Mouse (Mus musculus): ENCODE measurements around the gene Adgrg4. TPM values are rescaled to one million over a fixed set of nuclear protein-coding genes. Genes with fewer than 3 reads are reported as not detected.
A peak's percentile ranks its signal among the peaks of the same experiment; 100 is the strongest.

Gene Adgrg4
- polyA plus RNA-seq (2015; fragmentation: Nextera tagmentation; extraction: Ambion mirVana): 1.3 and 2.2 TPM in 2 replicates

DNA sequence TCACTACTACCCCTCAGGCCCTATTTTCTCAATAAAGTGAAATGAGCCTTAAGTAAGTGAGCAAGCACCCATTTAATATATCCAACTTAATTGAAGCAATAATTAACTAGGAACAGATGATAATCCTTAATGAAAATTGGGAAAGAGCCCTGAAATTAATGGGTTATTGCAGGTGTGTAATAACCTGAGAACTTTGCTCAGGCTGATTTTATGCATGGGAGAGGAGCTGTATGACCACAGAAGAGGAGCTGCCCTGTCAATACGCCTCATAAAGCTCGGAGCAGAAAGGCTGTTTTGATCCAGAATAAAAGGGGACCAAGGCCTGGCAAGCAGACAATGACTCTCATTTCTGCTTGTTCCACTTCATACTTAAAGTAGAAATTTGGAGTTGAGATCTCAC, at the start of gene Adgrg4:
Adgrg4 (plus strand) TSS at position 301 of the 400 bp plus-strand sequence.
- no peak within 1 kb of the TSS for H3K9ac ChIP-seq (ENCODE audit: low read depth, low read length)
- no peak within 1 kb of the TSS for H3K27ac ChIP-seq (ENCODE audit: low read depth, low read length)
- no peaks in the 10 kb centered on the region for H3K36me3 ChIP-seq (ENCODE audit: control insufficient read depth, insufficient read depth)
- WGBS: 84% methylated on average over 2 of the region's 2 CpGs
- H3K4me2 ChIP-seq (replicated peaks; ENCODE audit: low read depth): no peak within 1 kb of the TSS
- no peaks in the 10 kb centered on the region for H3K9me3 ChIP-seq (ENCODE audit: control insufficient read depth)
- H3K27me3 ChIP-seq (replicated peaks; ENCODE audit: control insufficient read depth, insufficient read depth, low read length): no peaks in the 10 kb centered on the region
- no peak within 1 kb of the TSS for H3K4me3 ChIP-seq (ENCODE audit: low read depth, low read length)
- TF ChIP-seq CTCF (IDR thresholded peaks at IDR 0.05; ENCODE audit: low read depth): no peak
- no peaks in the 10 kb centered on the region for H3K4me1 ChIP-seq (replicated peaks; ENCODE audit: control insufficient read depth, insufficient read depth, low read length)
- no peak for ATAC-seq

DNA sequence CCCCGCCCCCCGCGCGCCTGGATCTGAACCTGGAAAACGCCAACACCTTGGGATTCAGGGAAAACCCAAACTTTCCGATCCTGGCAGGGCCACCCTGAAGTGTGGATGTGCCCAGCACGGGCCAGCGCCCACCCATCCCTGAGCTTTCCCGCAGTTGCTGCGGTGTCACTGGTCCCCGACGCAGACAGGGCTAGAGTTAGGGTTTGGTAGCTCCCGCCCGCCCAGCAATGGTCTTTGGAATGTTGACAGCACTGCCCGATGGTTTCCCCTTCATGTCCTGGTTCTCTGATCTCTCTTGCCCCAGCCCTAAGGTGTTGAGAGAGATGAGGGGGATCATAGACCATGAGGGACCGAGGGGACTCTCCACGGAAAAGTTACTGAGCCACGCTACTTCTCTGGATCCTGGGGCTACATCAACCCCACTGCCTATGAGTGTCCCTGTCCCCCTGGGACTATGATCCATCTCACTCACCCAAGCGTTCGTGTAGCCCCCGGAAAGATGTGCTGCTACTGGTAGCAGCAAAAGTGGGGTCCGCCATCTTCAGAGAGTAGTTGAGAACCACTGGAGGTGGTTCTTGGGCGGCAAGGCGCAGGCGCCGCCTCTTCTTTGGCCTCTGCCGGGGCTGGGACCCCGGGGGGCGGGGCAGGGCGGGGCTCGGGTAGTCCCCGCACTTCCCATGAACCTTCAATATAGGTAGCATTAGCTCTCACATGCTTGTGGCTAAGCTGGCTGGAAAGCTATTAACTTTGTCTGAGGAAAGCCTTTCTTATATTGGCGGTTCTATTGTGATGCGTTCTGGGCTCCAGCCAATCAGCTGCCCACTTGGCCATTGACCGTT, 48.0 kb upstream of the Adgrg4 start, which contains the start of gene Map7d3:
Map7d3 (minus strand) TSS at position 562 of the 839 bp plus-strand sequence.
- 19% methylated on average over 35 of the region's 35 CpGs for WGBS
- Histone ChIP-seq H3K9ac (ENCODE audit: low read depth, low read length) (0 out of 2 replicates have a peak within 1 kb of the TSS, but pooled peaks have one; percentile 26), H3K27me3 (replicated peaks; ENCODE audit: control insufficient read depth, insufficient read depth, low read length) (no peaks in the 10 kb centered on the region), H3K4me3 (ENCODE audit: low read depth, low read length) (peak within 1 kb of the TSS; percentile 38), H3K36me3 (ENCODE audit: control insufficient read depth, insufficient read depth) (no peaks in the 10 kb centered on the region), H3K4me1 (replicated peaks; ENCODE audit: control insufficient read depth, insufficient read depth, low read length) (no peaks in the 10 kb centered on the region), H3K4me2 (replicated peaks; ENCODE audit: low read depth) (peak within 1 kb of the TSS; percentile 64), H3K9me3 (ENCODE audit: control insufficient read depth) (no peaks in the 10 kb centered on the region), H3K27ac (ENCODE audit: low read depth, low read length) (no peak within 1 kb of the TSS)
- no peak for ATAC-seq
- no peak for TF ChIP-seq CTCF (IDR thresholded peaks at IDR 0.05; ENCODE audit: low read depth)

DNA sequence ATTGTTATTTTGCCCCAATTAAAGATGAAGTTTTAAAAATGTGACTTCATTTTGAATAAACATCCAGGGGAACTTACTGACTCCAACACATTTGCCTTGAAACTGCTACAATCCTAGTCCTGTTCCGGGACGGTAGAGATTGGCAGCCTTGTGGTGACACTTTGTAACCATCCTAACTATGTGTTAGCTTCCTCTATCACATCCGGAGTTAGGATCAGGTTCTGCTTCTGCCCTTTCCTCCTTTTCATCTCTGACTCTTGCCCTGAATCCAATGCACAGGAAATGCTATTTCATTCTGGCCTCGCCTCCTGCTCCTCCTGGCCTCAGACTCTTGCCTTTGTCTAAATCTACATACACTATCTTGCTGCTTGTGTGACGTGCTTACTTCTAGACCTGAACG, 42.5 kb upstream of the Adgrg4 start:
- Histone ChIP-seq H3K9ac (ENCODE audit: low read depth, low read length) (no peak overlapping the region), H3K4me3 (ENCODE audit: low read depth, low read length) (no peak overlapping the region), H3K4me1 (replicated peaks; ENCODE audit: control insufficient read depth, insufficient read depth, low read length) (no peaks in the 10 kb centered on the region), H3K27ac (ENCODE audit: low read depth, low read length) (no peak overlapping the region), H3K9me3 (ENCODE audit: control insufficient read depth) (no peaks in the 10 kb centered on the region), H3K4me2 (replicated peaks; ENCODE audit: low read depth) (no peak overlapping the region), H3K36me3 (ENCODE audit: control insufficient read depth, insufficient read depth) (no peaks in the 10 kb centered on the region), H3K27me3 (replicated peaks; ENCODE audit: control insufficient read depth, insufficient read depth, low read length) (no peaks in the 10 kb centered on the region)
- TF ChIP-seq CTCF (IDR thresholded peaks at IDR 0.05; ENCODE audit: low read depth): no peak
- no peak for ATAC-seq
- 73% methylated on average over 6 of the region's 6 CpGs for WGBS

DNA sequence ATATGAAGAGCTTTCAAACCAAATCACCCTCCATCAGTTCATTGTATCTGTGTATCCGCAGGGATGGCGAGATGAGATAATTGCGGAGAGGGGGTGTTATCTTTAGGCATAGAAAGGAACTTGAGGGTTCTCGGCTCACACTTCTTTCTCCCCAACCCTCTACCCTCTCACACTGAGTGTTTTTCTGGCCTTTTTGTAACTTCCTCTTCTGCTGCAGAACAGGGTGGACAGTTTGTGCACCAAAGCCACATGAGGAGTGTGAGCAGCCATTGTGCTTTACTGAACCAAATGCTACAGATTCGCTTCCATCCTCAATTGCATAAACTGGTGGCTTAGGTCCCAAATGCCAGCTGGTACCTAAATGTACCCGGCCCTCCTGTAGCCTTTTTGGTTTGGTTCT, 34.1 kb upstream of the Adgrg4 start:
- WGBS: 87% methylated on average over 6 of the region's 6 CpGs
- ATAC-seq: no peak
- no peak overlapping the region for H3K4me2 ChIP-seq (replicated peaks; ENCODE audit: low read depth)

DNA sequence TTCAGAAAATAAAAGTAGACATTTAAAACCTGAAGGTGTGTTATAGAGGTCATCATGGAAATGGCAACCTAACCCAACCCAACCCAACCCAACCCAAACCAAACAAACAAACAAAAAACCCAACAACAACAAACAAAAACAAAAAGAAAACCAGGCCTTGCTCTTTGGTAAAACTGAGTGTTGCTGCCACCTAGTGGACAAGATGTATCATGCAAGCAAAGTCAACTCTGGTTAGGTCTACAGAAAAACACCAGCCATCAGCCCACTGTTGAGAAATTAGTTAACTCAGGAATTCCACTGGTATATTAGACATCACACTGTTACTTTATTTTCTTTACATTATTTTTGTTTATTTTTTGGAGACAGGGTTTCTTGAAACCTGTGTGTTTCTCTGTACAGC, 30.6 kb upstream of the Adgrg4 start:
- Histone ChIP-seq H3K27me3 (replicated peaks; ENCODE audit: control insufficient read depth, insufficient read depth, low read length) (no peaks in the 10 kb centered on the region), H3K9me3 (ENCODE audit: control insufficient read depth) (no peaks in the 10 kb centered on the region), H3K27ac (ENCODE audit: low read depth, low read length) (no peak overlapping the region), H3K36me3 (ENCODE audit: control insufficient read depth, insufficient read depth) (no peaks in the 10 kb centered on the region), H3K9ac (ENCODE audit: low read depth, low read length) (no peak overlapping the region), H3K4me2 (replicated peaks; ENCODE audit: low read depth) (no peak overlapping the region), H3K4me3 (ENCODE audit: low read depth, low read length) (no peak overlapping the region), H3K4me1 (replicated peaks; ENCODE audit: control insufficient read depth, insufficient read depth, low read length) (no peaks in the 10 kb centered on the region)
- TF ChIP-seq CTCF (IDR thresholded peaks at IDR 0.05; ENCODE audit: low read depth): peak; percentile 73
- ATAC-seq: no peak

More for the DNA sequence above, 34.1 kb upstream of the Adgrg4 start:
- Histone ChIP-seq H3K9ac (ENCODE audit: low read depth, low read length) (no peak overlapping the region), H3K27ac (ENCODE audit: low read depth, low read length) (no peak overlapping the region), H3K4me3 (ENCODE audit: low read depth, low read length) (no peak overlapping the region), H3K9me3 (ENCODE audit: control insufficient read depth) (no peaks in the 10 kb centered on the region), H3K36me3 (ENCODE audit: control insufficient read depth, insufficient read depth) (no peaks in the 10 kb centered on the region), H3K4me1 (replicated peaks; ENCODE audit: control insufficient read depth, insufficient read depth, low read length) (no peaks in the 10 kb centered on the region), H3K27me3 (replicated peaks; ENCODE audit: control insufficient read depth, insufficient read depth, low read length) (no peaks in the 10 kb centered on the region)
- TF ChIP-seq CTCF (IDR thresholded peaks at IDR 0.05; ENCODE audit: low read depth): no peak

DNA sequence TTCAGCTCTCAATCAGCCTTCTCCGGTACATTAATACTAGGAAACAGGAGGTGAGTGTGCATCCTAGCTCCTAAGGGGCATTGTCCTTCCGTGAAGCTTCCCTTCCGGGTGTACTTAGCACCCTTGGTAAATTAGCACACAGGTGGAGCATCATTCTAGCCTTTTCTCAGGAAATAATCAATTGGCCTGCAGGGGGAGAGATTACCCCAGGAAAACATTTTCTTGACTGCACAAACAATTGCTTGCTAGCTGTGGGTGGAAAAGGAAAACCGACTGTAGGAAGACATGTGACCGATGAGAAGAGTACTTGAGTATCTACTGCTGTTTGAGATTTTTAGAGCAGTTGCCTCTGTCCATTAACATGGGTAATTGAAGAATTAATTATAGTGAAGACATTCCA, 28.7 kb upstream of the Adgrg4 start:
- Histone ChIP-seq H3K4me3 (ENCODE audit: low read depth, low read length) (no peak overlapping the region), H3K27ac (ENCODE audit: low read depth, low read length) (no peak overlapping the region), H3K4me2 (replicated peaks; ENCODE audit: low read depth) (no peak overlapping the region), H3K9me3 (ENCODE audit: control insufficient read depth) (no peaks in the 10 kb centered on the region), H3K4me1 (replicated peaks; ENCODE audit: control insufficient read depth, insufficient read depth, low read length) (no peaks in the 10 kb centered on the region), H3K27me3 (replicated peaks; ENCODE audit: control insufficient read depth, insufficient read depth, low read length) (no peaks in the 10 kb centered on the region), H3K9ac (ENCODE audit: low read depth, low read length) (no peak overlapping the region), H3K36me3 (ENCODE audit: control insufficient read depth, insufficient read depth) (no peaks in the 10 kb centered on the region)
- 58% methylated on average over 5 of the region's 5 CpGs for WGBS
- TF ChIP-seq CTCF (IDR thresholded peaks at IDR 0.05; ENCODE audit: low read depth): peak; percentile 42; the same call in 1 of the 2 replicates
- ATAC-seq: no peak

Data from intestine, postnatal 0 days (tissue).